Mouse (Mus musculus) limb, embryonic 14.5 days (tissue): Measurements from ENCODE around the gene Tead2. TPM values are rescaled to one million over a fixed set of nuclear protein-coding genes. Genes with fewer than 3 reads are reported as not detected.
A peak's percentile ranks its signal among the peaks of the same experiment; 100 is the strongest.

Experiments
- ATAC-seq: fragments of 200-750 bp; cut with Nextera tagmentation; 2 replicates; pipeline ENCODE4 v1.8.0; 2017; ENCODE audit warnings: low read depth, moderate number of reproducible peaks, moderate TSS enrichment; ENCODE audit not compliant: low FRiP score
- DNase-seq: peaks from one replicate; pipeline ENCODE4 v3.0.0-alpha.2; 2015; ENCODE audit warnings: low spot score
- H3K27ac ChIP-seq: fragments of 300-500 bp; sonication (generic); replicated peaks from 2 replicates; pipeline ENCODE4 v1.5.1; 2014; ENCODE audit warnings: low read depth, mild to moderate bottlenecking, low read length, moderate library complexity, mixed read lengths
- H3K27me3 ChIP-seq: fragments of 300-500 bp; sonication (generic); 2 replicates; pipeline ENCODE4 v1.6.1; 2014; ENCODE audit warnings: low read length, mixed read lengths; ENCODE audit not compliant: control insufficient read depth, insufficient read depth
- H3K36me3 ChIP-seq: fragments of 300-500 bp; sonication (generic); 2 replicates; pipeline ENCODE4 v1.6.1; 2014; ENCODE audit warnings: mild to moderate bottlenecking, low read length, moderate library complexity, mixed read lengths; ENCODE audit not compliant: control insufficient read depth, insufficient read depth
- H3K4me1 ChIP-seq: fragments of 300-500 bp; sonication (generic); 2 replicates; pipeline ENCODE4 v1.6.1; 2014; ENCODE audit warnings: antibody characterized with exemption, low read length, mixed read lengths; ENCODE audit not compliant: control insufficient read depth, insufficient read depth
- H3K4me2 ChIP-seq: fragments of 300-500 bp; sonication (generic); replicated peaks from 2 replicates; pipeline ENCODE4 v1.6.1; 2014; ENCODE audit warnings: low read depth, mild to moderate bottlenecking, low read length, moderate library complexity; ENCODE audit not compliant: severe bottlenecking
- H3K4me3 ChIP-seq: fragments of 300-500 bp; sonication (generic); replicated peaks from 2 replicates; pipeline ENCODE4 v1.5.1; 2014; ENCODE audit warnings: low read length
- H3K9ac ChIP-seq: fragments of 300-500 bp; sonication (generic); 2 replicates; pipeline ENCODE4 v1.6.1; 2014; ENCODE audit warnings: mild to moderate bottlenecking, low read depth, low read length, moderate library complexity; ENCODE audit not compliant: severe bottlenecking
- H3K9me3 ChIP-seq: fragments of 300-500 bp; sonication (generic); 2 replicates; pipeline ENCODE4 v1.6.1; 2016; ENCODE audit warnings: low read length; ENCODE audit not compliant: control insufficient read depth
- POLR2A ChIP-seq: fragments of 200-500 bp; IDR thresholded peaks from 2 replicates; pipeline ENCODE4 v1.8.0; 2012; ENCODE audit warnings: inconsistent platforms, mild to moderate bottlenecking, moderate library complexity, borderline replicate concordance; ENCODE audit not compliant: insufficient read depth, insufficient read length; ENCODE audit errors: extremely low read depth
- WGBS: fragments of 180-500 bp; shearing (Covaris S2); extraction: QIAGEN DNeasy Blood & Tissue Kit; methylation state at CpG from one replicate; pipeline ENCODE4 v1.1.7; 2014; 5-methylcytosine and 5-hydroxymethylcytosine counted together
- polyA plus RNA-seq, 2 experiments: library from polyadenylated mRNA; depleted of rRNA in 1 of 2; stranded (reverse) in 1 of 2; unstranded in 1 of 2; fragments of >200 nt; fragmentation: Nextera tagmentation in 1 of 2; extraction: Ambion mirVana in 1 of 2; gene quantifications; 2 replicates each; pipeline versions ENCODE4 v1.2.1 to v1.2.3; 2012 to 2014

Gene Tead2
- polyA plus RNA-seq, 2 experiments = 143 to 450 TPM

DNA sequence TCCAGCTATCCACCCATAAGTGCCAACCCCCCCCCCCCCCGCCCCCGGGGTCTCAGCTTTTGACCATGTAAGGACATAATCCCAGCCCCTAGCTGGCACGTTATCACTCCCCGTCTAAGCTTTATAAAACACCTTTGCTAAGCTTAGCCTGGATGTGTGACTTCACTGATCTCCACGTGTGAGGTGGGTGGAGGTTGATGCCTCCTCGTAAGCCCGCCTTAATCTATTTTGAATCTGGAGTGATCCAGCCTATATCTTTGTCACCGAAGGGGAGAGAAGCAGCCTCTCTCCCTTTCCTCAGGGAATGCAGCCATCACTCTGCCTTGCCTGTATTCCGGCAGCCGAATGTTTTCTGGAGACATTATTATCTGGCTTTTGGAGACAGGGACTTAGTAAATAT is 12.9 kb upstream of the Tead2 start:
- Histone ChIP-seq H3K4me2 (no peak overlapping the region), H3K4me3 (no peak overlapping the region), H3K27me3 (no peaks in the 10 kb centered on the region), H3K36me3 (no peaks in the 10 kb centered on the region), H3K27ac (no peak overlapping the region), H3K4me1 (no peaks in the 10 kb centered on the region), H3K9ac (no peak overlapping the region), H3K9me3 (no peaks in the 10 kb centered on the region)
- no peak for ATAC-seq
- 40% methylated on average over 10 of the region's 10 CpGs for WGBS
- TF ChIP-seq POLR2A = no peak
- DNase-seq = no peak

DNA sequence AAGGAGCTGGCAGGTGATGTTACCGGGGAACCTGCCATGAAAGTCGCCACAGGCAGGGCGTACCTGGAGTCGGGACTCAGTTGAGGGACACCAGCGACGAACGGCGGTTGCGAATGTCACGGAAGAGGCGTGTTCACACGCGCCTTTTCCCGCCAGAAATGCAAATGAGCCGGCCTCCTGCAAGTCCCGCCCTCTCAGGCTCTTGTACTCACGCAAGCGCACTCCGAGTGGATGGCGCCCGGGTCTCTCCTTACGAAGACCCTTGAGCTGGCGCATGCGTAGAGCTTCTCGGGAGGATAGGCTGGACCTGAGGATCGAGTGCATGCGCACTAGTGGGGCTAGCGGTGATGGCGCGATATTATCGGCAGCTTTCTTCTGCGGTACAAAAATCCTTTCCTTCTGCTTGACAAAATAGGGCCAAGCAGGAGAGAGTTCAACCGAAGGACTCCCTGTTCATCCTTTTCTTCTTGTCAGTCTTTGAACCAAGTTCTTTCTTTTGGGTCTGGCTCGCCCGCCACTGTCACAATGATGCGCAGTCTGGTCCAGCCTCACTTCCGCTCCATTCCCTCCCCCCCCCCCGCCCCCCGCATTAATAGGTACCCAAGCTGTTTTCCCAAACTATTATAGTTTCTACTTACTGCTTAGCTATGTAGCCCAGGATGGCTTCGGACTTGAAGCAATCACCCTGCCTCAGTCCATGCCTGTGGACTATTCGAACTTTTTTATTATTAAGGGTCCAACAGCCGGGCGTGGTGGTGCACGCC is 11.0 kb upstream of the Tead2 start, which contains the start of gene Ccdc155:
Gene Ccdc155 (minus strand): TSS at position 513 of the 764 bp plus-strand sequence.
- no peak within 1 kb of the TSS for H3K27ac ChIP-seq

GRCm38 (mm10) chr7:45208260-45208659 is 7.3 kb upstream of the Tead2 start:
- Histone ChIP-seq H3K27me3 (peaks cover 13% of the 10 kb centered on the region), H3K27ac (no peak overlapping the region), H3K9me3 (no peaks in the 10 kb centered on the region), H3K4me2 (no peak overlapping the region), H3K4me1 (0 out of 2 replicates have a peak, but pooled peaks cover 7% of the 10 kb centered on the region), H3K36me3 (no peaks in the 10 kb centered on the region), H3K4me3 (no peak overlapping the region), H3K9ac (no peak overlapping the region)
- WGBS = 76% methylated on average over 6 of the region's 6 CpGs
- no peak for ATAC-seq
- TF ChIP-seq POLR2A = no peak
- no peak for DNase-seq

More for the DNA sequence above, 11.0 kb upstream of the Tead2 start, which contains the start of gene Ccdc155:
- no peaks in the 10 kb centered on the region for H3K9me3 ChIP-seq
- 8% methylated on average over 43 of the region's 44 CpGs for WGBS
- H3K36me3 ChIP-seq = no peaks in the 10 kb centered on the region
- peak within 1 kb of the TSS; percentile 50 for H3K4me2 ChIP-seq
- peak within 1 kb of the TSS; percentile 52 for H3K9ac ChIP-seq
- no peaks in the 10 kb centered on the region for H3K4me1 ChIP-seq
- H3K27me3 ChIP-seq = no peaks in the 10 kb centered on the region
- H3K4me3 ChIP-seq = peak within 1 kb of the TSS; percentile 47
- peak; percentile 42; the same call in 1 of the 2 replicates for TF ChIP-seq POLR2A
- ATAC-seq (peak; percentile 98), DNase-seq (peak; percentile 96)

- peaks cover 13% of the 10 kb centered on the region for H3K27me3 ChIP-seq
- TF ChIP-seq POLR2A = no peak
- H3K4me1 ChIP-seq = 0 out of 2 replicates have a peak, but pooled peaks cover 9% of the 10 kb centered on the region
- H3K36me3 ChIP-seq = no peaks in the 10 kb centered on the region
- WGBS = 66% methylated on average over 10 of the region's 10 CpGs
- H3K9ac ChIP-seq = no peak overlapping the region
- H3K4me3 ChIP-seq = no peak overlapping the region
- no peak overlapping the region for H3K27ac ChIP-seq
- no peaks in the 10 kb centered on the region for H3K9me3 ChIP-seq
- DNase-seq = no peak
- ATAC-seq = no peak
- no peak overlapping the region for H3K4me2 ChIP-seq
Observed at GRCm38 (mm10) chr7:45211070-45211469, 4.5 kb upstream of the Tead2 start.

GRCm38 (mm10) chr7:45211851-45212251 is 3.7 kb upstream of the Tead2 start, which contains the start of gene Dkkl1:
Dkkl1 (minus strand) TSS chr7:45212147.
- Histone ChIP-seq H3K4me2 (peak within 1 kb of the TSS; percentile 34), H3K27me3 (peaks cover 13% of the 10 kb centered on the region), H3K9me3 (no peaks in the 10 kb centered on the region), H3K4me1 (peaks cover 11% of the 10 kb centered on the region; the same call in 1 of the 2 replicates), H3K9ac (no peak within 1 kb of the TSS), H3K27ac (no peak within 1 kb of the TSS), H3K36me3 (no peaks in the 10 kb centered on the region), H3K4me3 (0 out of 2 replicates have a peak within 1 kb of the TSS, but pooled peaks have one; percentile 8)
- no peak for TF ChIP-seq POLR2A
- ATAC-seq = no peak
- DNase-seq = no peak
- WGBS = 4% methylated on average over 17 of the region's 17 CpGs
